8 mouse cellular contexts compared by ENCODE assay signal in the genomic region with DNA sequence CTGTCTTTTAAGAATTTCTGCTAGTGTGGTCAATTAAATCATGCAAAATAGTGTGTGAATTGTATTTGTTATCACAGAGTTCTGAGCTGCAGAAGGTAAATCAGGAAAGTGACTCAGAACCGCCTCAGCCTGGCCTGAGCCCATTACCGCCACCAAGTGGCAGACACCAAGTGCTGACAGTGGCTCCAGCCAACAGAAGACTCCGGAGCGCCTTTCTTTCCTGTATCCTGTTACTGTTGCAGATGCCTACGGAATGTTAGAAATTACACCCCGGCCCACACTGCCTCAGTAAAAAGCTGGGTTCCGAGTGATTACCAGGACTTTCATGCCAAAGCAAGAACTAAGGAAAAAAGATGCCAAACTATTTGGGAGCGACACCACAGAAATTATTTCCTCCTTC. TPM values are rescaled to one million over a fixed set of nuclear protein-coding genes. Genes with fewer than 3 reads are reported as not detected.
DNase-seq lines count a peak whose midpoint lies in the region; ATAC-seq and TF ChIP-seq lines count a peak whose summit lies in the region.

No protein-coding gene starts in this region.

- H3K9ac ChIP-seq in forebrain, embryonic 12.5 days = no peak overlapping the region
- no peak overlapping the region for H3K9ac ChIP-seq in heart, embryonic 15.5 days
- H3K9ac ChIP-seq in kidney, postnatal 0 days (ENCODE audit: low read depth, low read length) = no peak overlapping the region; the same call in 1 of the 2 replicates
- no peak overlapping the region for H3K9ac ChIP-seq in limb, embryonic 15.5 days
- H3K9ac ChIP-seq in stomach, embryonic 16.5 days (ENCODE audit: low read length) = peak overlapping the region; percentile 22; the same call in 1 of the 2 replicates

- no peak overlapping the region for H3K27ac ChIP-seq in forebrain, embryonic 12.5 days
- H3K27ac ChIP-seq in heart, embryonic 15.5 days = no peak overlapping the region
- H3K27ac ChIP-seq in kidney, postnatal 0 days = peak overlapping the region; percentile 72
- no peak overlapping the region for H3K27ac ChIP-seq in limb, embryonic 15.5 days
- peak overlapping the region; percentile 84 for H3K27ac ChIP-seq in stomach, embryonic 16.5 days (ENCODE audit: low read length)

- TF ChIP-seq CTCF in kidney, postnatal 0 days (IDR thresholded peaks at IDR 0.05; ENCODE audit: low read depth) = peak; percentile 96

- ATAC-seq in forebrain, embryonic 12.5 days (ENCODE audit: low FRiP score) = peak; percentile 86
- ATAC-seq in heart, embryonic 15.5 days (replicated peaks; ENCODE audit: insufficient number of reproducible peaks, insufficient read depth, low FRiP score, low read depth) = no peak
- ATAC-seq in kidney, postnatal 0 days (replicated peaks; ENCODE audit: low FRiP score, low read depth) = peak; percentile 78
- ATAC-seq in limb, embryonic 15.5 days (ENCODE audit: insufficient number of reproducible peaks, low FRiP score, low TSS enrichment, low read depth) = no peak
- peak; percentile 78 for ATAC-seq in stomach, embryonic 16.5 days (ENCODE audit: insufficient read depth, low FRiP score)

- H3K9me3 ChIP-seq in forebrain, embryonic 12.5 days = no peaks in the 10 kb centered on the region
- no peaks in the 10 kb centered on the region for H3K9me3 ChIP-seq in heart, embryonic 15.5 days (replicated peaks)
- no peaks in the 10 kb centered on the region for H3K9me3 ChIP-seq in kidney, postnatal 0 days (replicated peaks; ENCODE audit: low read length)
- H3K9me3 ChIP-seq in limb, embryonic 15.5 days = no peaks in the 10 kb centered on the region
- H3K9me3 ChIP-seq in stomach, embryonic 16.5 days (replicated peaks; ENCODE audit: control insufficient read depth, low read length) = no peaks in the 10 kb centered on the region

- no peaks in the 10 kb centered on the region for H3K36me3 ChIP-seq in forebrain, embryonic 12.5 days (replicated peaks)
- H3K36me3 ChIP-seq in heart, embryonic 15.5 days = no peaks in the 10 kb centered on the region
- H3K36me3 ChIP-seq in kidney, postnatal 0 days (ENCODE audit: insufficient read depth, low read length) = no peaks in the 10 kb centered on the region
- no peaks in the 10 kb centered on the region for H3K36me3 ChIP-seq in limb, embryonic 15.5 days
- no peaks in the 10 kb centered on the region for H3K36me3 ChIP-seq in stomach, embryonic 16.5 days (ENCODE audit: control insufficient read depth, insufficient read depth, low read length)

- H3K4me1 ChIP-seq in forebrain, embryonic 12.5 days = no peaks in the 10 kb centered on the region
- peaks cover 2% of the 10 kb centered on the region; the same call in 1 of the 2 replicates for H3K4me1 ChIP-seq in heart, embryonic 15.5 days (replicated peaks)
- no peaks in the 10 kb centered on the region for H3K4me1 ChIP-seq in kidney, postnatal 0 days (replicated peaks; ENCODE audit: insufficient read depth, low read length)
- 0 out of 2 replicates have a peak, but pooled peaks cover 3% of the 10 kb centered on the region for H3K4me1 ChIP-seq in limb, embryonic 15.5 days
- peaks cover 9% of the 10 kb centered on the region; the same call in 1 of the 2 replicates for H3K4me1 ChIP-seq in stomach, embryonic 16.5 days (ENCODE audit: control insufficient read depth, insufficient read depth, low read length)

- no peak overlapping the region for H3K4me2 ChIP-seq in forebrain, embryonic 12.5 days
- peak overlapping the region; percentile 29 for H3K4me2 ChIP-seq in heart, embryonic 15.5 days
- peak overlapping the region; percentile 35 for H3K4me2 ChIP-seq in kidney, postnatal 0 days (ENCODE audit: low read length)
- peak overlapping the region; percentile 19 for H3K4me2 ChIP-seq in limb, embryonic 15.5 days
- H3K4me2 ChIP-seq in stomach, embryonic 16.5 days (ENCODE audit: low read depth, low read length) = peak overlapping the region; percentile 30

- DNase-seq in CD4-positive helper T cell, adult 2 months (ENCODE audit: low read depth, low spot score) = peak; percentile 48
- peak; percentile 26 for DNase-seq in brain, embryonic 18.5 days (ENCODE audit: low read depth, low spot score)
- DNase-seq in kidney, postnatal 0 days (ENCODE audit: low spot score) = peak; percentile 95
- peak; percentile 54 for DNase-seq in neural tube, embryonic 10.5 days (ENCODE audit: extremely low spot score, low spot score)

- H3K27me3 ChIP-seq in forebrain, embryonic 12.5 days = no peaks in the 10 kb centered on the region
- H3K27me3 ChIP-seq in heart, embryonic 15.5 days = no peaks in the 10 kb centered on the region
- no peaks in the 10 kb centered on the region for H3K27me3 ChIP-seq in kidney, postnatal 0 days (ENCODE audit: insufficient read depth, low read length)
- H3K27me3 ChIP-seq in limb, embryonic 15.5 days = no peaks in the 10 kb centered on the region
- no peaks in the 10 kb centered on the region for H3K27me3 ChIP-seq in stomach, embryonic 16.5 days (ENCODE audit: control insufficient read depth, insufficient read depth, low read length)

- no peak overlapping the region for H3K4me3 ChIP-seq in forebrain, embryonic 12.5 days (replicated peaks)
- 0 out of 2 replicates have a peak overlapping the region, but pooled peaks have one; percentile 11 for H3K4me3 ChIP-seq in heart, embryonic 15.5 days
- no peak overlapping the region for H3K4me3 ChIP-seq in kidney, postnatal 0 days (replicated peaks; ENCODE audit: low read depth, low read length)
- no peak overlapping the region for H3K4me3 ChIP-seq in limb, embryonic 15.5 days
- peak overlapping the region; percentile 14; the same call in 1 of the 2 replicates for H3K4me3 ChIP-seq in stomach, embryonic 16.5 days (replicated peaks; ENCODE audit: low read length)

- 18% methylated on average over 8 of the region's 8 CpGs for whole genome bisulfite sequencing in forebrain, embryonic 12.5 days
- WGBS in heart, embryonic 15.5 days = 7% methylated on average over 8 of the region's 8 CpGs
- 7% methylated on average over 8 of the region's 8 CpGs for WGBS in kidney, postnatal 0 days
- 6% methylated on average over 8 of the region's 8 CpGs for WGBS in limb, embryonic 15.5 days
- WGBS in stomach, embryonic 16.5 days = 9% methylated on average over 8 of the region's 8 CpGs

RNA-seq across cellular contexts. Expression of a gene that starts 23.9 kb away (rescaled TPM):
- 0.91 and 1.3 TPM in 2 replicates for polyA plus RNA-seq in forebrain, embryonic 12.5 days (2016; fragmentation: Nextera tagmentation; extraction: Ambion mirVana)
- polyA plus RNA-seq in heart, embryonic 15.5 days (2015; fragmentation: Nextera tagmentation; extraction: Ambion mirVana) = 0.25 and 0.77 TPM in 2 replicates
- 2.3 and 2.6 TPM in 2 replicates for polyA plus RNA-seq in kidney, postnatal 0 days (2015; fragmentation: Nextera tagmentation; extraction: Ambion mirVana)
- 0.14 and 0.47 TPM in 2 replicates for polyA plus RNA-seq in limb, embryonic 15.5 days (2015; fragmentation: Nextera tagmentation; extraction: Ambion mirVana)
- polyA plus RNA-seq in stomach, embryonic 16.5 days (2015; fragmentation: Nextera tagmentation; extraction: Ambion mirVana) = 0.80 and 0.90 TPM in 2 replicates

Comparison
In these comparisons a context has a peak if more than half of its experiments do, and no peak if none do; other contexts are left out.
1. DNase-seq: peak in every context shown above with its lines; median percentile 95 in kidney, postnatal 0 days; 54 in neural tube, embryonic 10.5 days; 48 in CD4-positive helper T cell, adult 2 months; 26 in brain, embryonic 18.5 days.
2. ATAC-seq: peak in forebrain, embryonic 12.5 days (single experiment), kidney, postnatal 0 days (single experiment) and stomach, embryonic 16.5 days (single experiment); none in heart, embryonic 15.5 days (single experiment) and limb, embryonic 15.5 days (single experiment).
3. H3K27ac ChIP-seq: peak in kidney, postnatal 0 days (single experiment) and stomach, embryonic 16.5 days (single experiment); none in forebrain, embryonic 12.5 days (single experiment), heart, embryonic 15.5 days (single experiment) and limb, embryonic 15.5 days (single experiment).
4. H3K4me3 ChIP-seq: peak in heart, embryonic 15.5 days (single experiment) and stomach, embryonic 16.5 days (single experiment); none in forebrain, embryonic 12.5 days (single experiment), kidney, postnatal 0 days (single experiment) and limb, embryonic 15.5 days (single experiment).